Mouse (Mus musculus) c-Kit-negative CD71-positive TER-119-positive erythroid progenitor cells, embryonic 14.5 days (primary cell): ENCODE measurements around the gene Irf6.

Source experiments
- DNase-seq: peaks from one replicate; pipeline ENCODE4 v3.0.0-alpha.2; 2013; ENCODE audit warnings: low read depth, low spot score

Gene Irf6

DNA sequence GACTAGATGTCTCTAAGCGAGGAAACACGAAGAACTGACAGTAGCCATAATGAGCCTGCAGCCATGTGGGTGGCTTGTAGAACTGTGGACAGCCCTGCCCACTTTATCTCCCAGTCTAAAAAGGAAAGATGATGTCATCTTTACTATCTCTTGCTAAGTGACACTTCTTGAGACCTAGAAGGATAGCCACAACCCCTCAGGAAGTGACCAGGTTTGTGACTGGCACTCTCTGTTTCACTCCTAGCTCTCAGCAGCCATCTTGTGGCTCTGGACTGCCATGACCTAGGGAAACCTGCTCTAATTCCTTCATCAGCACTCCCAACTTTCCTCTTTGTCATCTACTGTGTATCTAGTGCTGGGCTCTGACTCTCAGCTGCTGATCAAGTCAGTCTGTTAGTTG, 45.4 kb downstream of the Irf6 start:
- no peak for DNase-seq

DNA sequence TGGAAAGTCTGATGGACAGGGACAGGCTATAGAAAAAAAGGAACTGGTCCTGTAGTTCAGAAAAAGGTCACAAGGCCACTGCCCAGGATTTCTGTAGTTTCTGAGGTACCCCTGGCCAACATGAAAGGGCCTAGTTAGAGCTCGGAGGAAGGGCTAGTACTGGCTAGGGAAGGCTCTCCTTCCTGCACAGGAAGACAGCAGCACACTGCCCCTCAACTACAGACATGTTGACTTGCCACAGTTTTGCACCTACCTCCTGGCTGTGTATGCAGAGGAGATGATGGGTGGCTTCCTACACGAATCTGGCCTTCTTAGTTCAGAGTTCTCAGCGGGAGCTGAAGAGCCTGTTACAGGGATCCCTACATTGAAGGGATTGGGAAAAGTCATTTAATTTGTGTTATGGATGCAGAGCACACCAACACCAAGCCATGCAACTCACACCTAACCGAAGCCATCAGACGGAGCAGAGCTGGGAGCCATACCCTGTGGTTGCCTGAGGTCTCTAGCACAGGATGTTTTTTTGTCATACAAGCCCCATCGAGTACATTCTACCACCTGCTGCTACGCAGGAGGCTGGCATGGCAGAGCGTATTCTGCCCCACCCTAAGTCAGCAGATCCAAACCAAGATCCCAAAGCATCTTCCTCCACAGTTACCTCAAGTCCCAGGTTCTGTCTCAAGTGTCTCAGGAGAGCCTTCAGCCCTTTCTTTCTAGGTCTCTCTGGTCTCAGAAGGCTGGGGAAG, 47.9 kb downstream of the Irf6 start:
- DNase-seq = no peak

GRCm38 (mm10) chr1:193201383-193201778, 48.5 kb downstream of the Irf6 start, which contains the start of gene Traf3ip3:
Gene Traf3ip3, minus strand, starts transcription at chr1:193201703.
- DNase-seq = no peak

DNA sequence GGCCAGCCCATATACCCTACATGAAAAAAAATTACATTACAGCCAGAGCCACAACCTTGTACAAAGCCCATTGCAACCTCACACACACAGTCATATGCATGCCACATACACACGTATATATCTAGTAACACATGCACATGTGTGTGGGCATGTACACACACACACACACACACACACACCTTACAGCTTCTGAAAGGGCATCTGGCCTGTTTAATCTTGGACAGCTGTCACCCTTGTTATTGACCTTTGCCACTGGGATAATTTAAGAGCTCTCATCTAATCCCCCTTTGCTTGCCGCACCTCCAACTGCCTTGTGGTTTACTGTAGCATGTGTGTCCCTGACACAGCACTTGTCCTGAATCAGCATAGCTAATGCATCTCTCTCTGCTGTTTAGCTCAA, 50.9 kb downstream of the Irf6 start:
- no peak for DNase-seq

DNA sequence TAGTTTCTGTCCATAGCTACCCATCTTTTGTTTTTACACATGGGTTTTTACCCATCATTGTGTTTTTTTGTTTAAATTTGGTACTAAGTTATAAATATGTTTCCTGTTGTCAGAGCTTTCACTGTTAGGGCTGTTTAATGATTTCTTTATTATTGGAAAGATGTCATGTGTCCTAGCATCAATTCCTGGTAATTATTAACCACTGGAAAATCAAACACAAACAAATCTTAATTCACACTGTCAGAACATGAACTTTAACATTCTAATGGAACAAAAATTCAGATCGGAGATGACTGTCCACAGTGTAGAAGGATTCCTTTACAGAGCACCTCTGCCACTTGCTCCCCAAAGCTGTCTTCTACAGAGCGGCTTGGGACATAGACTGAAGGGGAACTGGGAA, 52.5 kb downstream of the Irf6 start:
- no peak for DNase-seq

DNA sequence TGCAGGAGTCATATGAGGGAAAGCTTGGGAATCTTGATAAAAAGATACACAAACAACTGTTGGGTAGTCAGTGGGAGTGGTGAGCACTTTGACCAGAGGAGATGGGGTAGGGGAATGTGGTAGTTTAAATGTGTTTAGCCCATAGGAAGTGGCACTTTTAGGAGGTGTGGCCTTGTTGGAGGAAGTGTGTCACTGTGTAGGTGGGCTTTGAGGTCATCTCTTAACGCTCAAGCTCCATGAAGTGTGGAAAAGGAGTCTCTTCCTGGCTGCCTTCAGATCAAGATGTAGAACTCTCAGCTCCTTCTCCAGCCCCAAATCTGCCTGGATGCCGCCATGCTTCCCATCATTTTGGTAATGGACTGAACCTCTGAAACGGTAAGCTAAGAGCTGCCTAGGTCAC, 54.6 kb downstream of the Irf6 start, which contains the start of gene Lamb3:
Gene Lamb3 (plus strand): TSS at position 197 of the 400 bp plus-strand sequence.
- DNase-seq = no peak

GRCm38 (mm10) chr1:193208178-193208577, 55.3 kb downstream of the Irf6 start:
- DNase-seq = no peak

- no peak for DNase-seq
These were observed 58.5 kb downstream of the Irf6 start for GRCm38 (mm10) chr1:193211371-193211770.

DNA sequence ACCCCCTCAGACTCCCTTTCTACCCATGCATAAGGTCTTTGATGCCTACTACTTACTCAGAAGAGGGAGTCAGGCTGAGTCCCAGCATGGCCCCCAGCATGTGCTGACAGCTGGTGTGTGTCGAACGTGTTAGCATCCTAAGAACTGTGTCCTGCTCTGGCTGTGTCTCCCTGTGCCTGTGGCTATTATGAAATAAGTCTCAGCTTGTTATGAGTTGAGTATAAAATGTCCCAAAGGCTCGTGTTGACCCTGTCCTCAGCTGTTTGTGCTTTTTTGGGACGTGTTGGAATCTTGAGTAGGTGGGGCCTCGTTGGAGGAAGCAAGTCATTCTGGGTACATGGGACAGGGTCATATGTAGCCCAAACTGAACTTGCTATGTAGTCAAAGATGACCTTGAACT, 61.1 kb downstream of the Irf6 start:
- no peak for DNase-seq

GRCm38 (mm10) chr1:193216000-193216399, 63.1 kb downstream of the Irf6 start:
- DNase-seq = no peak

GRCm38 (mm10) chr1:193220408-193220807, 67.5 kb downstream of the Irf6 start:
- DNase-seq = no peak
